Mouse (Mus musculus) cerebellum, adult (tissue): ENCODE results near the gene Rgs7bp.
"Not testable (repeated sequence)": the region's sequence is repeated elsewhere in the genome, so short reads cannot be mapped to it uniquely, and the experiment has no call there.

Experiments
- ATAC-seq: cut with Nextera tagmentation; 2 replicates; pipeline ENCODE4 v1.9.2; 2017; ENCODE audit warnings: mild to moderate bottlenecking, moderate library complexity, mixed read lengths; ENCODE audit not compliant: insufficient number of reproducible peaks, low FRiP score, low TSS enrichment

Rgs7bp gene

DNA sequence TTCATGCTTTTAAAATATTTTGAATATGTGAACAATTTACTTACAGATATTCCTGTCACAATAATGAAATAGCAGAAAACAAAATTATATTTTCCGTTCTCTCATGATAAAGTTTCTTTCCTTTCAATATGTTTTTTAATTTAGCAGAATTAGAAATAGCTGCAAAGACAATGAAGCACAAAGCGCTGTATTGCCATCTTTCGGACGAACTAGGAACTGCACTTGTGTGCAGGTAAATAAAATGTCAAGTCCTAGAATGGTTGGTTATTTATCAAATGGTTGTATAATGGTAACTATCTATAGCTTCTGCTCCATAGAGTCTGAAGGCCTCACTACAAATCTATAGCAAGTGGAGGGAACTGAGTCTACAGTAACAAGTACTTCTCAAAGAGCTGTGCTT is 114.9 kb downstream of the Rgs7bp start:
- peak; percentile 43; the same call in 1 of the 2 replicates for ATAC-seq

GRCm38 (mm10) chr13:104938966-104939593 is 115.7 kb downstream of the Rgs7bp start:
- ATAC-seq: no peak

- no peak for ATAC-seq
These were observed 117.0 kb downstream of the Rgs7bp start for GRCm38 (mm10) chr13:104937759-104938158.

DNA sequence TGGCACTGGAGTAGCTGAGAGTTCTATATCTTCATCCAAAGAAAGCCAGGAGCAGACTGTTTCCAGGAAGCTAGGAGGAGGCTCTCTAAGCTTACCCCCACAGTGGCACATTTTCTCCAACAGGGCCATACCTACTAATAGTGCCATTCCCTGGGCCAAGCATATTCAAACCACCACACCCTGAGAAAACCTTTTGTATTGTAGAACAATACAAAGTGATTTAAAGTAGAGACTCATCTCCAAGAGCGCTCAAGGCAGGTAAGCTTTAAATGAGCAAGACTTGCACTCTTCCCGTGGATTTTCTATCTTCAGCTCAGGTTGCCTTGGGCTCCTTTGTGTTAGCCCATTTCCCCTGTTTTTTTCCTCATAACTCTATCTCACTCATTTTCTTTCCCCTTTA is 118.1 kb downstream of the Rgs7bp start:
- ATAC-seq: no peak

DNA sequence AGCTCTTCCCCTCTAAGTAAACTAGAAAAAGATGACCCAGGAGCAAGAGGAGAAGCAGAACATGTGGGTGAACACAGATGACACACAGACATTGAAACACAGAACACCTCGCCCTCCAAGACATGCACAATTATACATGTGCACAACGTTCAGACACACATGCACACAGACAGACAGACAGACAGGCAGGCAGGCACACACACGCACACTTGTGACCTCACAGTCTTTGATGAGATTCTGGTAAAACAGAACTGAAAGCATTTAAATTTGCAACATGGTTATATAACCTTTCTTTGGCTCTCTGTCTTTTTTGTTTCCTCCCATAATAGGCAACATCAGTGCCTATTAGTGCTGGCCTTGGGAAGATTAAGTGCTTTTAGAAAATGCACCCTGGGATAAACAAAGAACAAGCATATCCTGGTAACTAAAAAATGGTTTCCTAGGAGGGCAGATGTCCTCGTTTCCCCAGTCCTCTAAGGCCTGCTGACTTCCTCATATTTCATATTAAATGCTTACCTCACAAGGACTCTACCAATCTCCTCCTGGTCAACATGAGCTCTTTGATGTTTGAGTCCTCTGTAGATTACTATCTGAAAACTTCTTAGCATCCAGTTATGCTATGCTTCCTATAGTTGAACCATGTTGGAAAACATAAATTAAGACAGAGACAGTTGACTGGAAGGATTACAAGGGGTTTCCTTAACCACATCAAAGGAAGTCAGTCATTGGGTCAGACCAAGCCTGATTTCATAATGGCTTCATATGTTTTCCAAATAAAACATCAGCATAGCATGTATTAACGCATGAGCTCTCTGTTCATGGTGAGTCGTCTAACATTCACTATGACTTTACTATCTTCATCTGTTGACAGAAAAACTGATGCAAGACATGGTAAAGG is 122.8 kb downstream of the Rgs7bp start:
- no peak for ATAC-seq

DNA sequence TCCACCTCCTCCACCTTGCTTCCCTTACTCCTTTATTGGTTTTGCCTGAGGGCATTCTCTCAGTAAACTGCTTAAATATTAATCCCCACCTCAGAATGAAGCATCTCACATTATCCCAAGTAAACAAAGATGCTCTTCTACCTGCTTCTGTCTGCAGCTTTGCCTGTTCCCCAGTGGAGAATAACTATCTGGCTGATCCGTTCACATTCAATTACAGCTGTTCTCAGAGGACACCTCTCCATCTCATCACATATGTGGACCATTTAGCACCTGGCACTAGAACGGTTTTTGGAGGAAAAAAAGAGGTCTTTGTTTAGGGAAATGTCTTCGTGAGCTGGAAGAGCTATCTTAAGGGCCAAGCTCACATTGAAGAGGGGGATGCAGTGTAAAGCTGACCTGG is 123.9 kb downstream of the Rgs7bp start:
- ATAC-seq: no peak

DNA sequence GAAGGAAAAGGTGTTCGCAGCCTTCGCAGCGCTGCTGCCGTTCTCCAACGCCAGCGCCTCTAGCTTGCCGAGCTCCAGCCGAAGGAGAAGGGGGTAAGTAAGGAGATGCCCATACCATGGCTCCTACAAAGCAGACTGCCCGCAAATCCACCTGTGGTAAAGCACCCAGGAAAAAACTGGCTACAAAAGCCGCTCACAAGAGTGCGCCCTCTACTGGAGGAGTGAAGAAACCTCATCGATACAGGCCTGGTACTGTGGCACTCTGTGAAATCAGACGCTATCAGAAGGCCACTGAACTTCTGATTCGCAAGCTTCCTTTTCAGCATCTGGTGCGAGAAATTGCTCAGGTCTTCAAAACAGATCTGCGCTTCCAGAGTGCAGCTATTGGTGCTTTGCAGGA is 136.1 kb downstream of the Rgs7bp start:
- no peak for ATAC-seq

DNA sequence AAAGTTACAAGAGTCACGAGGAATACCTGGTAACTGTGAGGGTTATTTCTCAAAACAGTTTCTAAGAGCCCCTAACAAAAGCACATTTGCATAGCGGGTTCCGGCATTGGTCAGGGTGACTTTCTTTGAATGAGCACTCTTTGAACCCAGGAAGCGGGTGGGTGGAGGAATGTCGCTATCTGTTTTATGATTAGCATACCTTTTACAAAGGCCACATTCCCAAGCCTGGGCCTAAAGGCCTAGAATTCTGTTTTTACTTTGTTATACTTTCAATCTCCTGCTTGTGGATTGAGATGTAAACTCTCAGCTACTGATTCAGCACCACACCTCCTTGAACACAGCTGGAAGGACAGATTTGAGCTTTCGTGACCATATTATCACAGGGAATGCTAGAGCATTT is 138.0 kb downstream of the Rgs7bp start:
- ATAC-seq: not testable (repeated sequence)

DNA sequence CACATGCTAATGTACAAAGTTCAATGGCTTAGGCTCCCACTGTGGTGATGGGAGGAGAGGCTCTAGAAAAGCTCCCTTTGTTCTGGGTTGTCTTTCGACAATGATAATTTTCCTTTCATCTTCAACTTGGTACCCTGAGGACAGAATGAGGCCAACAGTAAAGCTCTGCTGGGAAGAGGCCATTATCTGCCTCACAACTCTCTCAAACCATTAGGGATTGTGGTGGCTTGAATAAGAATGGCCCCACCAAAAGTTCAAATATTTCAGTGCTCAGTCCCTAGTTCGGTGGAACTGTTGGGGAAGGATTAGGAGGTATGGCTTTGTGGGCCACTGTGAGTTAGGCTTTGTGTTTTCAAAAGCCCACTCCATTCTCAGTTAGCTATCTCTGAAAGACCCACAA is 138.6 kb downstream of the Rgs7bp start:
- no peak for ATAC-seq

DNA sequence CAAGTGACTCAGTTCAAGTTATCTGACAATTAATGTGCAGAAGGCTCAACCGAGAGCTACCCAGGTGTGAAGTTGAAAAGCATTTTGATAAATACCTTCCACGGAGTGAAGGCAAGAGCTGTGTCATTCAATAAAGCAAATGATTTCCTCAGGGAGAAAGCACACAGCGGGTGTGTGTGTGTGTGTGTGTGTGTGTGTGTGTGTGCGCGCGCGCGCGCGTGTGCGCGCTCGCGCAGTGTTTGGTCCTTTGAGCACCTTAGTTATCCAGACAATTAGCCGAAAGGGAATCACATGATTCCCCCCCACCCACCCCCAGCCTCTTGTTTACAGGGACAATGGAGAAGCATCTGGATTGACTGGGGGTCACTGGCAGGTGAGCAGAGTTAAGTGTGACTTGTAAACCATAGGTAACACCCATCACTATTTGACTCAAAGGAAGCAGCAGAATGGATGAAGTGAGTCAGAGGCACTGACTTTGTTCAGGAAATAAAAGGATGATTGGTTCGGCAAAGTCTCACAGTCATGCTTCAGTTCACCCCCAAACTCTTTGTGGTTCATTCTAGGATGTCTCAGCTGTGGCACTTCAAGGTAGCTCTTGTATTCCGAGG is 140.3 kb downstream of the Rgs7bp start:
- no peak for ATAC-seq

GRCm38 (mm10) chr13:104911626-104912025 is 143.1 kb downstream of the Rgs7bp start:
- not testable (repeated sequence) for ATAC-seq

- ATAC-seq: not testable (repeated sequence)
These were observed 143.7 kb downstream of the Rgs7bp start for GRCm38 (mm10) chr13:104911006-104911405.

DNA sequence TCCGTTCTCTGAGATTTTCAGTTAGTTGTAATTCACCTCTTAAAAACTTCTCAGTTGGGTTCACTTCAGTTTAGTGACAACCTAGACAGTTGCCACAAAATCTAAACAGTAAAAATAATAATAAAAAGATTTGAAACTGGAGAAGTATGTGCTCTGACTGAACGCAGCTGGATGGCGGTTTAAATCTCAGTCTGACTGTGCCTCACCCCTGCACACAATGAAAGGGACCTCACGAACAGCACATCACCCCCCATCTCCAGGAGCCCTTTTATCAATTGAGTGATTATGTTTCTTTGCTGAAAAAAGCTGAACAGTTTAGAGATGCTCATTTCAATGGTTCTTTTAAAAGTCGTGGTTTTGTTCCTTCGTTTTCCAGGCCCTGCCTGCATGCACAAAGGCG is 146.0 kb downstream of the Rgs7bp start:
- ATAC-seq: no peak
